ENCODE assay signal across 24 mouse cellular contexts in the genomic region with DNA sequence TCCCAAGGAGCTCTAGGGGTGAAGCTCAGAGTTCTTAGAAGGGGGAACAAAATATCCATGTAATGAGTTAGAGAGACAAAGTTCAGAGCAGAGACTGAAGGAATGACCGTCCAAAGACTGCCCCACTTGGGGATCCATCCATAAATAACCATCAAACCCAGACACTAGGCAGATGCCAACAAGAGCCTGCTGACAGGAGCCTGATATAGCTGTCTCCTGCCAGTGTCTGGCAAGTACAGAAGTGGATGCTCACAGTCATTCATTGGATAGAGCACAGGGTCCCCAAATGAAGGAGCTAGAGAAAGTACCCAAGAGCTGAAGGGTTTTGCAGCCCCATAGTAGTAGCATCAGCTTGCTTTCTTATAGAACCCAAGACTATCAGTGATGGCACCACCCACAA.
"Had no signal": no experiment of that assay in that cellular context is flagged by ENCODE, and none has a peak within 500 bp of the region (broad histone marks: within the 10 kb centered on the region; RNA-seq: fewer than 3 reads in every experiment).

No protein-coding gene starts in this region.

- H3K27me3 ChIP-seq: limb, embryonic 13.5 days; liver, embryonic 12.5 days; liver, embryonic 15.5 days; lung, embryonic 15.5 days; megakaryocyte, embryonic 14.5 days; midbrain, embryonic 13.5 days; neural tube, embryonic 13.5 days; stomach, embryonic 15.5 days had no signal

- H3K4me3 ChIP-seq: layer of hippocampus, adult 2 months; limb, embryonic 10.5 days; limb, embryonic 13.5 days; liver, embryonic 12.5 days; liver, embryonic 15.5 days; lung, embryonic 15.5 days; megakaryocyte, embryonic 14.5 days; midbrain, embryonic 10.5 days; midbrain, embryonic 13.5 days; myocyte; neural tube, embryonic 13.5 days; stomach, embryonic 15.5 days had no signal

- H3K4me1 ChIP-seq: limb, embryonic 10.5 days; limb, embryonic 13.5 days; liver, embryonic 12.5 days; liver, embryonic 15.5 days; lung, embryonic 15.5 days; megakaryocyte, embryonic 14.5 days; midbrain, embryonic 10.5 days; midbrain, embryonic 13.5 days; neural tube, embryonic 13.5 days; stomach, embryonic 15.5 days had no signal

- DNase-seq: kidney, postnatal 25 days; layer of hippocampus, adult 9-11 months; liver; lung, adult 18-20 months; lung, postnatal 10 days; lung, postnatal 36 days; retina, postnatal 1 day; right cerebral cortex, postnatal 25 days; spleen, adult 18-20 months; thymus, postnatal 36 days had no signal

- H3K36me3 ChIP-seq: limb, embryonic 10.5 days; limb, embryonic 13.5 days; liver, embryonic 12.5 days; liver, embryonic 15.5 days; lung, embryonic 15.5 days; midbrain, embryonic 10.5 days; midbrain, embryonic 13.5 days; neural tube, embryonic 13.5 days; stomach, embryonic 15.5 days had no signal

- H3K27ac ChIP-seq: kidney, postnatal 0 days; layer of hippocampus, adult 2 months; limb, embryonic 10.5 days; limb, embryonic 13.5 days; liver, embryonic 12.5 days; liver, embryonic 15.5 days; lung, embryonic 15.5 days; midbrain, embryonic 10.5 days; midbrain, embryonic 13.5 days; neural tube, embryonic 13.5 days; stomach, embryonic 15.5 days had no signal

- H3K9ac ChIP-seq: limb, embryonic 13.5 days; liver, embryonic 12.5 days; liver, embryonic 15.5 days; lung, embryonic 15.5 days; midbrain, embryonic 13.5 days; neural tube, embryonic 13.5 days; stomach, embryonic 15.5 days had no signal

- H3K9me3 ChIP-seq: limb, embryonic 10.5 days; limb, embryonic 13.5 days; liver, embryonic 12.5 days; liver, embryonic 15.5 days; lung, embryonic 15.5 days; megakaryocyte, embryonic 14.5 days; midbrain, embryonic 10.5 days; midbrain, embryonic 13.5 days; neural tube, embryonic 13.5 days; stomach, embryonic 15.5 days had no signal

- H3K4me2 ChIP-seq: limb, embryonic 13.5 days; liver, embryonic 12.5 days; liver, embryonic 15.5 days; lung, embryonic 15.5 days; midbrain, embryonic 13.5 days; neural tube, embryonic 13.5 days; stomach, embryonic 15.5 days had no signal

- ATAC-seq: liver, embryonic 12.5 days; midbrain, embryonic 13.5 days; midbrain, embryonic 16.5 days had no signal
